Mouse (Mus musculus): ENCODE measurements around the gene Zbtb4. TPM values are rescaled to one million over a fixed set of nuclear protein-coding genes. Genes with fewer than 3 reads are reported as not detected.

The Zbtb4 gene
- total RNA-seq, 1 experiment: 1.6 TPM

DNA sequence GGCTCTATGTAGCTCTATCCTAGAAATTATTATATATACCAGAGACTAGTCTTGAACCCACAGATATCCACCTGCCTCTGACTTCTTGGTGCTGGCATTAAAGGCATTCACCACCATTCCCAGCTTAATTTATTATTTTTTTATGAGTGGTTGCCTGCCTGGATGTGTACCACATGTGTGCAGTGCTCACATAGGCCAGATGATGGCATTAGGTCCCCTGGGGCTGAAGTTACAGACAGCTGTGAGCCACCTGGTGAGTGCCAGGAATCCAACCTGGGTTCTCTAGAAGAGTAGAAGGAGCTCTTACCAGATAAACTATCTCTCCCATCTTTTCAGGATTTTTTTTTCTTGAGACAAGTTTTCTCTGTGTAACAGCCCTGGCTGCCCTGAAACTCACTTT is 44.6 kb downstream of the Zbtb4 start:
- no peak for DNase-seq (ENCODE audit: low read depth, low spot score)
- Histone ChIP-seq H3K36me3 (ENCODE audit: control insufficient read depth, insufficient read depth, low read length, poor library complexity, severe bottlenecking) (no peaks in the 10 kb centered on the region), H3K9ac (ENCODE audit: insufficient read depth, low read depth, low read length, poor library complexity, severe bottlenecking) (no peak overlapping the region), H3K27ac (ENCODE audit: insufficient read depth, low read depth, low read length, poor library complexity, severe bottlenecking) (no peak overlapping the region), H3K4me3 (ENCODE audit: insufficient read depth in 1 of 2, low read depth in 1 of 2, low read length in 2 of 2, poor library complexity in 1 of 2, severe bottlenecking in 1 of 2) (no peak overlapping the region), H3K4me1 (ENCODE audit: control insufficient read depth in 2 of 2, insufficient read depth in 2 of 2, low read length in 2 of 2, poor library complexity in 1 of 2) (peaks cover 0 to 2% of the 10 kb centered on the region in 2 experiments; a peak in 1 of 4 replicates), H3K9me3 (ENCODE audit: control insufficient read depth, insufficient read depth, low read depth, low read length) (no peaks in the 10 kb centered on the region)
- in situ Hi-C loops (cut with MboI; ENCODE audit: low sequenced_read_pairs in 2 of 2, unreplicated experiment in 2 of 2): no loop called here
- TF ChIP-seq HCFC1 (IDR thresholded peaks at IDR 0.05; ENCODE audit: borderline replicate concordance, insufficient read depth, low read length): no peak
- no peak for TF ChIP-seq ZC3H11A (IDR thresholded peaks at IDR 0.05; ENCODE audit: borderline replicate concordance, low read depth, low read length)
- TF ChIP-seq CHD2 (IDR thresholded peaks at IDR 0.05; ENCODE audit: low read depth, low read length): no peak
- no peak for TF ChIP-seq MAFK (IDR thresholded peaks at IDR 0.05; ENCODE audit: insufficient read depth, low read depth, low read length)
- no peak for TF ChIP-seq ZNF384 (IDR thresholded peaks at IDR 0.05; ENCODE audit: low read depth, low read length)

DNA sequence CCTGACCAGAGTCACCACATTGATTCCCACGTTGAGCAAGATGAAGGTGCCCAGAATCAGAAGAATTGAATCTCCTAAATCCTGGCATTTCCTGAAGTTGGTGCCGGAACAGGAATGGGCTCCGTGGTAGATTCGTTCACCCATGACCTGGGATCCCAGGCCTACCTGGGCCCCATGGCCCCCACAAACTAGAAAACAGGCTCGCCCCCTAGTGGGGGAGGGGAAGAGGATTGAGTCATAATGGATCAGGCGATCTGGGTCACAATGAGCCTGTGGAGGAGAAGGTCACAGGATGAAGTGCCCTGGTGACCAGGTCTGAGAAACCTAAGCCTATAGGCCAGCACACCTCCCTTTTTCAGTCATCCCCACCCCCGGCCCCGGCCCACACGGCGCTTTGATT is 49.4 kb downstream of the Zbtb4 start, which contains the start of gene Gm39566:
TSS of gene Gm39566 (minus strand) at position 144 of the 400 bp plus-strand sequence.
- H3K4me1 ChIP-seq (ENCODE audit: control insufficient read depth in 2 of 2, insufficient read depth in 2 of 2, low read length in 2 of 2, poor library complexity in 1 of 2): peaks cover 2 to 7% of the 10 kb centered on the region in 2 experiments; a peak in 1 of 4 replicates
- TF ChIP-seq HCFC1 (IDR thresholded peaks at IDR 0.05; ENCODE audit: borderline replicate concordance, insufficient read depth, low read length): no peak
- TF ChIP-seq MAFK (IDR thresholded peaks at IDR 0.05; ENCODE audit: insufficient read depth, low read depth, low read length): no peak
- TF ChIP-seq ZNF384 (IDR thresholded peaks at IDR 0.05; ENCODE audit: low read depth, low read length): no peak
- no peak for TF ChIP-seq CHD2 (IDR thresholded peaks at IDR 0.05; ENCODE audit: low read depth, low read length)
- TF ChIP-seq ZC3H11A (IDR thresholded peaks at IDR 0.05; ENCODE audit: borderline replicate concordance, low read depth, low read length): no peak
- H3K4me3 ChIP-seq (ENCODE audit: insufficient read depth in 1 of 2, low read depth in 1 of 2, low read length in 2 of 2, poor library complexity in 1 of 2, severe bottlenecking in 1 of 2): no peak within 1 kb of the TSS
- no peak for DNase-seq (ENCODE audit: low read depth, low spot score)
- H3K9ac ChIP-seq (ENCODE audit: insufficient read depth, low read depth, low read length, poor library complexity, severe bottlenecking): no peak within 1 kb of the TSS
- no peaks in the 10 kb centered on the region for H3K36me3 ChIP-seq (ENCODE audit: control insufficient read depth, insufficient read depth, low read length, poor library complexity, severe bottlenecking)
- no peaks in the 10 kb centered on the region for H3K9me3 ChIP-seq (ENCODE audit: control insufficient read depth, insufficient read depth, low read depth, low read length)
- in situ Hi-C loops (cut with MboI; ENCODE audit: low sequenced_read_pairs in 2 of 2, unreplicated experiment in 2 of 2): no loop called here
- H3K27ac ChIP-seq (ENCODE audit: insufficient read depth, low read depth, low read length, poor library complexity, severe bottlenecking): no peak within 1 kb of the TSS

DNA sequence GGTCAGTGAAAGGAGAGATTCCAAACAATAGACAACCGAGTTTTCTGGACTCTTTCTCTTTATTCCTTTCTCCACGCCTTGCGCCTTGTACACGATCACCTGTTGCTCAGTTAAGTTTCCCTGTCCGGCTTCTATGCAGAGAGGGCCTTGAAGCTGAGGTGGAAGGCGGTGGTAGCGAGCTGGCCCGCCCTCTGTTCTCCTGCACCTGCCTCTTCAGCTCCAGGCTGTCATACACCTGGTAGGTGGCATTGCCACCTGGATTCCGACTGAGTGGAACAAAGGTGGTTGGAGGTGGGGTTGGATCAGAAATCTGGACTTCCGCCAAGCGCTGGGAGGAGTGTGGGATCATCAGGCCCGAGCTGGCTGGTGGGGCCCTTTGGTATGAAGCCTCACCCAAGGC is 50.8 kb downstream of the Zbtb4 start:
- in situ Hi-C loops (cut with MboI; ENCODE audit: low sequenced_read_pairs in 2 of 2, unreplicated experiment in 2 of 2): no loop called here
- H3K9ac ChIP-seq (ENCODE audit: insufficient read depth, low read depth, low read length, poor library complexity, severe bottlenecking): no peak overlapping the region
- TF ChIP-seq HCFC1 (IDR thresholded peaks at IDR 0.05; ENCODE audit: borderline replicate concordance, insufficient read depth, low read length): no peak
- TF ChIP-seq ZC3H11A (IDR thresholded peaks at IDR 0.05; ENCODE audit: borderline replicate concordance, low read depth, low read length): no peak
- TF ChIP-seq CHD2 (IDR thresholded peaks at IDR 0.05; ENCODE audit: low read depth, low read length): no peak
- no peak for TF ChIP-seq MAFK (IDR thresholded peaks at IDR 0.05; ENCODE audit: insufficient read depth, low read depth, low read length)
- TF ChIP-seq ZNF384 (IDR thresholded peaks at IDR 0.05; ENCODE audit: low read depth, low read length): no peak
- no peak for DNase-seq (ENCODE audit: low read depth, low spot score)
- no peaks in the 10 kb centered on the region for H3K36me3 ChIP-seq (ENCODE audit: control insufficient read depth, insufficient read depth, low read length, poor library complexity, severe bottlenecking)
- H3K4me3 ChIP-seq (ENCODE audit: insufficient read depth in 1 of 2, low read depth in 1 of 2, low read length in 2 of 2, poor library complexity in 1 of 2, severe bottlenecking in 1 of 2): no peak overlapping the region
- H3K27ac ChIP-seq (ENCODE audit: insufficient read depth, low read depth, low read length, poor library complexity, severe bottlenecking): no peak overlapping the region
- H3K9me3 ChIP-seq (ENCODE audit: control insufficient read depth, insufficient read depth, low read depth, low read length): no peaks in the 10 kb centered on the region
- H3K4me1 ChIP-seq (ENCODE audit: control insufficient read depth in 2 of 2, insufficient read depth in 2 of 2, low read length in 2 of 2, poor library complexity in 1 of 2): peaks cover 2 to 7% of the 10 kb centered on the region in 2 experiments; a peak in 1 of 4 replicates

DNA sequence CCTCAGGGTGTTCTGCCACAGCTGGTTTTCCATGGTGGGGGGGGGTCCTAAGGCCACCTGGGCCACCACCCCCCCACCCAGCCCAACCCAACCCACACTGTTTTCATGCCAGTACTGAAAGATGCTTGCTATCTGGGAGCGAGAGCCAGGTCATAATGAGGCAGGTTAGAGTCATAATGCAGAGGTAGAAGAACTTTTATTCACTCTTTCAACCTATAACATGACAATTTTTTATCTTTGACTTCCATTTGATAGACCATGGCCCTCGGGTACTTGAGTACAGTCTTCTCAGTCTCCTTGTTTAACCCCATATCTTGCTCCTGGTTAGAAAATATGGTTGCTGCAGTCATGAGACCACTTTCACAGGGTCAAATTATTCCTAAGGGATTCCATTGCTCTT is 52.7 kb downstream of the Zbtb4 start, which contains the start of gene Spem2:
TSS of gene Spem2 (minus strand) at position 101 of the 400 bp plus-strand sequence.
- Histone ChIP-seq H3K36me3 (ENCODE audit: control insufficient read depth, insufficient read depth, low read length, poor library complexity, severe bottlenecking) (no peaks in the 10 kb centered on the region), H3K4me1 (ENCODE audit: control insufficient read depth in 2 of 2, insufficient read depth in 2 of 2, low read length in 2 of 2, poor library complexity in 1 of 2) (peaks cover 2 to 7% of the 10 kb centered on the region in 2 experiments; a peak in 1 of 4 replicates), H3K27ac (ENCODE audit: insufficient read depth, low read depth, low read length, poor library complexity, severe bottlenecking) (no peak within 1 kb of the TSS), H3K4me3 (ENCODE audit: insufficient read depth in 1 of 2, low read depth in 1 of 2, low read length in 2 of 2, poor library complexity in 1 of 2, severe bottlenecking in 1 of 2) (peak within 1 kb of the TSS in 1 of 2 experiments; percentile 24; a peak in 1 of 4 replicates), H3K9me3 (ENCODE audit: control insufficient read depth, insufficient read depth, low read depth, low read length) (no peaks in the 10 kb centered on the region), H3K9ac (ENCODE audit: insufficient read depth, low read depth, low read length, poor library complexity, severe bottlenecking) (no peak within 1 kb of the TSS)
- in situ Hi-C loops (cut with MboI; ENCODE audit: low sequenced_read_pairs in 2 of 2, unreplicated experiment in 2 of 2): no loop called here
- DNase-seq (ENCODE audit: low read depth, low spot score): no peak
- no peak for TF ChIP-seq HCFC1 (IDR thresholded peaks at IDR 0.05; ENCODE audit: borderline replicate concordance, insufficient read depth, low read length)
- no peak for TF ChIP-seq CHD2 (IDR thresholded peaks at IDR 0.05; ENCODE audit: low read depth, low read length)
- TF ChIP-seq ZC3H11A (IDR thresholded peaks at IDR 0.05; ENCODE audit: borderline replicate concordance, low read depth, low read length): no peak
- TF ChIP-seq ZNF384 (IDR thresholded peaks at IDR 0.05; ENCODE audit: low read depth, low read length): no peak
- no peak for TF ChIP-seq MAFK (IDR thresholded peaks at IDR 0.05; ENCODE audit: insufficient read depth, low read depth, low read length)
